Mouse (Mus musculus): ENCODE data around the gene Mrps15. TPM values are rescaled to one million over a fixed set of nuclear protein-coding genes. Genes with fewer than 3 reads are reported as not detected.
"Not testable (repeated sequence)": the region's sequence is repeated elsewhere in the genome, so short reads cannot be mapped to it uniquely, and the experiment has no call there.

The Mrps15 gene
- polyA plus RNA-seq, 1 experiment from 2014 or later: 164 TPM

GRCm38 (mm10) chr4:126085996-126086576, 39.4 kb downstream of the Mrps15 start:
- Histone ChIP-seq H3K27me3 (replicated peaks; ENCODE audit: low read depth, poor library complexity, severe bottlenecking) (no peaks in the 10 kb centered on the region), H3K27ac (replicated peaks) (no peak overlapping the region), H3K4me1 (0 out of 2 replicates have a peak, but pooled peaks cover 6% of the 10 kb centered on the region), H3K36me3 (replicated peaks) (peaks cover 12% of the 10 kb centered on the region), H3K9me3 (no peaks in the 10 kb centered on the region), H3K4me3 (no peak overlapping the region)
- DNase-seq (ENCODE audit: low spot score): peak; percentile 86
- WGBS: 31% methylated on average over 7 of the region's 7 CpGs

GRCm38 (mm10) chr4:126090101-126090847, 43.5 kb downstream of the Mrps15 start:
- H3K27me3 ChIP-seq (replicated peaks; ENCODE audit: low read depth, poor library complexity, severe bottlenecking): no peaks in the 10 kb centered on the region
- no peak for DNase-seq (ENCODE audit: low spot score)
- no peaks in the 10 kb centered on the region for H3K36me3 ChIP-seq (replicated peaks)
- H3K9me3 ChIP-seq: no peaks in the 10 kb centered on the region
- H3K4me1 ChIP-seq: 0 out of 2 replicates have a peak, but pooled peaks cover 6% of the 10 kb centered on the region
- WGBS: 75% methylated on average over 7 of the region's 7 CpGs
- no peak overlapping the region for H3K27ac ChIP-seq (replicated peaks)
- H3K4me3 ChIP-seq: no peak overlapping the region

GRCm38 (mm10) chr4:126090848-126091124, 44.1 kb downstream of the Mrps15 start:
- no peak for DNase-seq (ENCODE audit: low spot score)
- WGBS: 74% methylated on average over 4 of the region's 4 CpGs
- no peaks in the 10 kb centered on the region for H3K36me3 ChIP-seq (replicated peaks)
- H3K4me1 ChIP-seq: 0 out of 2 replicates have a peak, but pooled peaks cover 6% of the 10 kb centered on the region
- H3K27me3 ChIP-seq (replicated peaks; ENCODE audit: low read depth, poor library complexity, severe bottlenecking): no peaks in the 10 kb centered on the region
- no peaks in the 10 kb centered on the region for H3K9me3 ChIP-seq
- no peak overlapping the region for H3K4me3 ChIP-seq
- H3K27ac ChIP-seq (replicated peaks): no peak overlapping the region

- Histone ChIP-seq H3K27me3 (replicated peaks; ENCODE audit: low read depth, poor library complexity, severe bottlenecking) (no peaks in the 10 kb centered on the region), H3K4me3 (no peak overlapping the region), H3K4me1 (peaks cover 4% of the 10 kb centered on the region; the same call in 1 of the 2 replicates), H3K27ac (replicated peaks) (no peak overlapping the region), H3K9me3 (no peaks in the 10 kb centered on the region), H3K36me3 (replicated peaks) (no peaks in the 10 kb centered on the region)
- WGBS: 84% methylated on average over 8 of the region's 8 CpGs
- DNase-seq (ENCODE audit: low spot score): no peak
Observed at GRCm38 (mm10) chr4:126091873-126092272, 45.1 kb downstream of the Mrps15 start.

DNA sequence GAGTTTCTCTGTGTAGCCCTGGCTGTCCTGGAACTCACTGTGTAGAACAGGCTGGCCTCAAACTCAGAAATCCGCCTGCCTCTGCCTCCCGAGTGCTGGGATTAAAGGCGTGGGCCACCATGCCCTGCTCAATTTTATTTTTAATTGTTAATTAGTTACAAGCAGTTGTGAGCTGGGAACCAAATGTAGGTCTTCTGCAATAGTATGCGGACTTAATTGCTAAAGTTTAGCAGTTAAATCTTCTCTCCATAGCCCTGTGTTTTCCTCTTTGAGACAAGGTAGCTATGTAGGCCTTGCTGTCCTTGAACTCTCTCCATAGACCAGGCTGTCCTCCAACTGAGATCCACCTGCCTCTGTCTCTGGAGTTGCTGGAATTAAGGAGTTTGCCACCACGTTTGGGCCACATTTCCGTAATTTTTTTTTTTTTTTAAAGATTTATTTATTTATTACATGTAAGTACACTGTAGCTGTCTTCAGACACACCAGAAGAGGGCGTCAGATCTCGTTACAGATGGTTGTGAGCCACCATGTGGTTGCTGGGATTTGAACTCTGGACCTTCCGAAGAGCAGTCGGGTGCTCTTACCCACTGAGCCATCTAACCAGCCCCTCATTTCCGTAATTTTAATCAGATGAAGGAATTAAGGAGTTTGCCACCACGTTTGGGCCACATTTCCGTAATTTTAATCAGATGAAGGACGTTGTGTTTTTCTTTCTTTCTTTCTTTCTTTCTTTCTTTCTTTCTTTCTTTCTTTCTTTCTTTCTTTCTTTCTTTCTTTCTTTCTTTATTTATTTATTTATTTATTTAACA, 49.1 kb downstream of the Mrps15 start:
- not testable (repeated sequence) for H3K27me3 ChIP-seq (replicated peaks; ENCODE audit: low read depth, poor library complexity, severe bottlenecking); DNase-seq (ENCODE audit: low spot score); H3K9me3 ChIP-seq; H3K4me1 ChIP-seq
- peak overlapping the region; percentile 67 for H3K4me3 ChIP-seq
- WGBS: 59% methylated on average over 14 of the region's 14 CpGs
- H3K36me3 ChIP-seq (replicated peaks): peaks cover 32% of the 10 kb centered on the region
- peak overlapping the region; percentile 85 for H3K27ac ChIP-seq (replicated peaks)

DNA sequence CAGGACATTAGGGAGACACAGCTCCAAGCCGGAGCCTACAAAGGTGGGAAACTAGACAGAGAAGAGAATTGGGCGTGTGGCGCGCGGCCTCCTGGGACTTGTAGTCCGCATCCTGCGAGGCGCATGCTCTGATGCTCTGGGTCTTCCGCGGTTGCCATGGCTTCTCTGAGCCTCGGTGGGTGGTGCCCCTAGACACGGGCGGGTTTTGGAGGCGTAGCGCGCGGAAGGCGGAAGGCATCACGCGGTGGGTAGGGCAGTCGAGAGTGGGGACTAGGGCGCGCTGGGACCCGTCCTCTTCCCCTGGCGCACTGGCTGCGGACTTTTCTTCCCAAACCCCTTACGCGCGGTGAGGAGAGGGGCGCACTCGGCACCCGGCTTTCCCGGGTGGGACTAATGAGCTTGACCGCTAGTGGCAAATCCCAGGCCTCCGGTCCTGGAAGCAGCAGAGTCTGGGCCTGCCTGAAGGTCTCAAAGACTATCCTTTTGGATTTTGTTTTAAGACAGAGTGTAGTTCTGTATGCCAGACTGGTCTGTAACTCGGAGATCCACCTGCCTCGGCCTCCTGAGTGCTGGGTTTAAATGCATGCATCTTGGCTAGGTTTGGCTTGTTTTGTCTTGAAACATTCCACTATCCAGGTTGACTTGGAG, 49.9 kb downstream of the Mrps15 start, which contains the start of gene Lsm10:
Gene Lsm10 (plus strand): TSS at position 160 of the 648 bp plus-strand sequence.
- WGBS: 4% methylated on average over 37 of the region's 37 CpGs
- H3K9me3 ChIP-seq: no peaks in the 10 kb centered on the region
- peak within 1 kb of the TSS; percentile 67 for H3K4me3 ChIP-seq
- peaks cover 34% of the 10 kb centered on the region for H3K36me3 ChIP-seq (replicated peaks)
- H3K27ac ChIP-seq (replicated peaks): peak within 1 kb of the TSS; percentile 85
- no peaks in the 10 kb centered on the region for H3K27me3 ChIP-seq (replicated peaks; ENCODE audit: low read depth, poor library complexity, severe bottlenecking)
- peak; percentile 97 for DNase-seq (ENCODE audit: low spot score)
- H3K4me1 ChIP-seq: peaks cover 10% of the 10 kb centered on the region

DNA sequence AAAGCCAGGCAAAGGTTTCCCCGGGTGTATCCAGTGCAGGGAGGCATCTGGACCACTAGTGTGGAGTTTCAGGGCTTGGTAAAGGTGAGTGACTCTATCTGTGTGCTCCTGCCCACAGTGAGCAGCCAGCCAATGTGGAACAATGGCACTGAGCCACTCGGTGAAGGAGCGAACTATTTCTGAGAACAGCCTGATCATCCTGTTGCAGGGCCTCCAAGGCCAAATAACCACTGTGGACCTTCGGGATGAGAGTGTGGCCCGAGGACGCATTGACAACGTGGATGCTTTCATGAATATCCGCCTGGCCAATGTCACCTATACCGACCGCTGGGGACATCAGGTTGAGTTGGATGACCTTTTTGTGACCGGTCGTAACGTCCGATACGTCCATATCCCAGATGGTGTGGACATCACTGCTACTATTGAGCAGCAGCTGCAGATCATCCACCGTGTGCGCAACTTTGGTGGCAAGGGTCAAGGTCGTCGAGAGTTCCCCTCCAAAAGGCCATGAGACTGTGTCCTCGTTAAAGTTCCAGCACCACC, 51.1 kb downstream of the Mrps15 start:
- 93% methylated on average over 20 of the region's 20 CpGs for WGBS
- peak overlapping the region; percentile 67; the same call in 1 of the 2 replicates for H3K4me3 ChIP-seq
- H3K4me1 ChIP-seq: peaks cover 15% of the 10 kb centered on the region
- H3K9me3 ChIP-seq: no peaks in the 10 kb centered on the region
- no peak for DNase-seq (ENCODE audit: low spot score)
- no peak overlapping the region for H3K27ac ChIP-seq (replicated peaks)
- no peaks in the 10 kb centered on the region for H3K27me3 ChIP-seq (replicated peaks; ENCODE audit: low read depth, poor library complexity, severe bottlenecking)
- H3K36me3 ChIP-seq (replicated peaks): peaks cover 35% of the 10 kb centered on the region

DNA sequence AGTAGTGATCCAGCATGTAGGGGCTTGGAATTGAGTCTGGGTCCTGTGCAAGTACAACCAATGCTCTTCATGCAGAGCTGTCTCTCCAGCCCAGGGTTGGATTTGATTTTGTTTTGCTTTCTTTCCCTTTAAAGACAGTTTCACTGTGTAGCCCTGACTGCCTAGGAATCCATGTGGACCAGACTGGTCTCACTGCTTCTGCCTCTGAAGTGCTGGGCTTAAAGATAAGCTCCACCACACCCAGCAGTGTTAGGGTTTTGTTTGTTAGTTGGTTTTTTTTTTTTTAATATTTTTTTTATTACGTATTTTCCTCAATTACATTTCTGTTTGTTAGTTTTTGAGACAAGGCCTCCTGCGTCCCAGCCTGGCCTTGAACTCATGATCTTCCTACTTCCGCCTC, 52.6 kb downstream of the Mrps15 start:
- no peak for DNase-seq (ENCODE audit: low spot score)
- WGBS: 88% methylated on average over 3 of the region's 3 CpGs
- peaks cover 24% of the 10 kb centered on the region for H3K4me1 ChIP-seq
- H3K36me3 ChIP-seq (replicated peaks): peaks cover 35% of the 10 kb centered on the region
- no peak overlapping the region for H3K27ac ChIP-seq (replicated peaks)
- H3K27me3 ChIP-seq (replicated peaks; ENCODE audit: low read depth, poor library complexity, severe bottlenecking): no peaks in the 10 kb centered on the region
- no peaks in the 10 kb centered on the region for H3K9me3 ChIP-seq
- H3K4me3 ChIP-seq: no peak overlapping the region

DNA sequence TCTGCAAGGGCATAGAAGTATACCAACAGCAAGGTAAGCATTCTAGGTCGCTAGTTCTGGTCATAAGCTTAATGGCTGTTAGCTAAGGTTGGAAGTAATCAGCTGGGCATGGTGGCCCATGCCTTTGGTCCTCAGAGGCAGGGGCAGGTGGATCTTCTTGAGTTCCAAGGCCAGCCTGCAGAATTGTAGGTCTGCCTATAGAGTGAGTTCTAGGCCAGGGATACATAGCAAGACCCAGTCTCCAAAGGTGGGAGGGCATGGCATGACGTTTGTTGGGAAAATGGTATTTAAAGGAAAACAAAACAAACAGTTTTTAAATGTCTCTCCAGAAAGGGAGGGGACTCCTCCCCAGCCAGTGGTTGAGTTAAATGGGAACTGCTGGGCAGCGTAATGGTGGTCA, 54.0 kb downstream of the Mrps15 start:
- DNase-seq (ENCODE audit: low spot score): no peak
- WGBS: 85% methylated on average over 3 of the region's 3 CpGs
- Histone ChIP-seq H3K9me3 (no peaks in the 10 kb centered on the region), H3K36me3 (replicated peaks) (peaks cover 35% of the 10 kb centered on the region), H3K4me3 (no peak overlapping the region), H3K27me3 (replicated peaks; ENCODE audit: low read depth, poor library complexity, severe bottlenecking) (no peaks in the 10 kb centered on the region), H3K27ac (replicated peaks) (no peak overlapping the region), H3K4me1 (peaks cover 38% of the 10 kb centered on the region)

- no peaks in the 10 kb centered on the region for H3K27me3 ChIP-seq (replicated peaks; ENCODE audit: low read depth, poor library complexity, severe bottlenecking)
- 48% methylated on average over 7 of the region's 7 CpGs for WGBS
- DNase-seq (ENCODE audit: low spot score): no peak
- peak overlapping the region; percentile 83 for H3K4me3 ChIP-seq
- peak overlapping the region; percentile 84; the same call in 1 of the 2 replicates for H3K27ac ChIP-seq (replicated peaks)
- peaks cover 39% of the 10 kb centered on the region for H3K4me1 ChIP-seq
- no peaks in the 10 kb centered on the region for H3K9me3 ChIP-seq
- H3K36me3 ChIP-seq (replicated peaks): peaks cover 35% of the 10 kb centered on the region
Observed at GRCm38 (mm10) chr4:126102061-126102841, 55.5 kb downstream of the Mrps15 start.

GRCm38 (mm10) chr4:126103057-126103581, 56.4 kb downstream of the Mrps15 start:
- peak overlapping the region; percentile 84 for H3K27ac ChIP-seq (replicated peaks)
- no peaks in the 10 kb centered on the region for H3K9me3 ChIP-seq
- WGBS: 3% methylated on average over 15 of the region's 15 CpGs
- DNase-seq (ENCODE audit: low spot score): peak; percentile 57
- no peaks in the 10 kb centered on the region for H3K27me3 ChIP-seq (replicated peaks; ENCODE audit: low read depth, poor library complexity, severe bottlenecking)
- H3K36me3 ChIP-seq (replicated peaks): peaks cover 28% of the 10 kb centered on the region
- peaks cover 41% of the 10 kb centered on the region for H3K4me1 ChIP-seq
- H3K4me3 ChIP-seq: peak overlapping the region; percentile 83

All from embryonic facial prominence, embryonic 10.5 days (tissue).